Mouse (Mus musculus) layer of hippocampus, postnatal 36 days (tissue): ENCODE measurements around the gene Tnfaip6. TPM values are rescaled to one million over a fixed set of nuclear protein-coding genes. Genes with fewer than 3 reads are reported as not detected.
"Not testable (repeated sequence)": the region's sequence is repeated elsewhere in the genome, so short reads cannot be mapped to it uniquely, and the experiment has no call there.

ENCODE experiments used
- DNase-seq, 2 experiments: peaks; one replicate each; pipeline ENCODE4 v3.0.0; 2022
- total RNA-seq, 2 experiments: library from RNA; stranded (reverse); gene quantifications; 2 replicates each; pipeline ENCODE4 v1.2.3; 2021

Gene Tnfaip6
- 1 to 10 TPM; 7.6 to 8.1 TPM for total RNA-seq

- DNase-seq, result peak; percentile 21 to 37
Observed at GRCm38 (mm10) chr2:52037882-52038281, at the start of gene Tnfaip6. Gene Tnfaip6 (plus strand): TSS chr2:52038009.

- DNase-seq, result no peak
Observed at GRCm38 (mm10) chr2:51989559-51989958, 48.2 kb upstream of the Tnfaip6 start.

- no peak for DNase-seq
Observed at GRCm38 (mm10) chr2:51991447-51991846, 46.4 kb upstream of the Tnfaip6 start.

- no peak for DNase-seq
Observed at GRCm38 (mm10) chr2:51999996-52000395, 37.8 kb upstream of the Tnfaip6 start.

- DNase-seq, result no peak
Observed at GRCm38 (mm10) chr2:52001521-52001920, 36.3 kb upstream of the Tnfaip6 start.

- DNase-seq, result not testable (repeated sequence)
Observed at GRCm38 (mm10) chr2:52002299-52002698, 35.5 kb upstream of the Tnfaip6 start.

GRCm38 (mm10) chr2:52006380-52006779, 31.4 kb upstream of the Tnfaip6 start:
- no peak for DNase-seq

- not testable (repeated sequence) for DNase-seq
Observed at GRCm38 (mm10) chr2:52011820-52012219, 26.0 kb upstream of the Tnfaip6 start.

GRCm38 (mm10) chr2:52013306-52013820, 24.4 kb upstream of the Tnfaip6 start:
- DNase-seq, result peak; percentile 15 to 23

GRCm38 (mm10) chr2:52016361-52016760, 21.4 kb upstream of the Tnfaip6 start:
- no peak for DNase-seq

- DNase-seq, result no peak
Observed at GRCm38 (mm10) chr2:52027061-52027460, 10.7 kb upstream of the Tnfaip6 start.

- no peak for DNase-seq
Observed at GRCm38 (mm10) chr2:52029426-52029825, 8.4 kb upstream of the Tnfaip6 start.

GRCm38 (mm10) chr2:52031491-52031890, 6.3 kb upstream of the Tnfaip6 start:
- DNase-seq, result no peak

- no peak for DNase-seq
Observed at GRCm38 (mm10) chr2:52034601-52035000, 3.2 kb upstream of the Tnfaip6 start.

GRCm38 (mm10) chr2:52035144-52035543, 2.7 kb upstream of the Tnfaip6 start:
- no peak for DNase-seq

- no peak for DNase-seq
Observed at GRCm38 (mm10) chr2:52036929-52037595, 747 bp upstream of the Tnfaip6 start.

- DNase-seq, result no peak
Observed at GRCm38 (mm10) chr2:52038558-52038957, 749 bp downstream of the Tnfaip6 start.

- no peak for DNase-seq
Observed at GRCm38 (mm10) chr2:52039083-52039801, 1.4 kb downstream of the Tnfaip6 start.

GRCm38 (mm10) chr2:52042132-52042531, 4.3 kb downstream of the Tnfaip6 start:
- DNase-seq, result no peak

GRCm38 (mm10) chr2:52042714-52043113, 4.9 kb downstream of the Tnfaip6 start:
- no peak for DNase-seq

- DNase-seq, result no peak
Observed at GRCm38 (mm10) chr2:52043485-52043884, 5.7 kb downstream of the Tnfaip6 start.

GRCm38 (mm10) chr2:52046032-52046431, 8.2 kb downstream of the Tnfaip6 start:
- DNase-seq, result no peak

- DNase-seq, result no peak
Observed at GRCm38 (mm10) chr2:52050823-52051222, 13.0 kb downstream of the Tnfaip6 start.

- DNase-seq, result no peak
Observed at GRCm38 (mm10) chr2:52052335-52052734, 14.5 kb downstream of the Tnfaip6 start.
